In genomic region chr4:134397121-134397520, GRCm38 (mm10) we compare ENCODE assay signal across 8 mouse cellular contexts. TPM values are rescaled to one million over a fixed set of nuclear protein-coding genes. Genes with fewer than 3 reads are reported as not detected.
DNase-seq lines count a peak whose midpoint lies in the region; ATAC-seq lines count a peak whose summit lies in the region.

No protein-coding gene starts in this region.

- peak; percentile 89 for DNase-seq in 416B (ENCODE audit: low read depth)
- peak; percentile 83 for DNase-seq in adrenal gland, postnatal 14 days
- no peak for DNase-seq in forebrain, embryonic 11.5 days (ENCODE audit: low spot score)
- peak; percentile 54 for DNase-seq in heart, postnatal 25 days (ENCODE audit: low spot score)
- no peak for DNase-seq in limb, embryonic 10.5 days (ENCODE audit: low spot score)
- peak; percentile 47 for DNase-seq in urinary bladder, postnatal 25 days (ENCODE audit: low spot score)

- peak overlapping the region; percentile 20; the same call in 1 of the 2 replicates for H3K9ac ChIP-seq in forebrain, embryonic 11.5 days (ENCODE audit: low read length)

- no peak overlapping the region; the same call in 1 of the 2 replicates for H3K4me3 ChIP-seq in forebrain, embryonic 11.5 days (ENCODE audit: low read depth, low read length)
- peak overlapping the region; percentile 57 for H3K4me3 ChIP-seq in limb, embryonic 10.5 days

- no peak overlapping the region for H3K27ac ChIP-seq in forebrain, embryonic 11.5 days (ENCODE audit: low read depth, low read length)
- peak overlapping the region; percentile 71 for H3K27ac ChIP-seq in limb, embryonic 10.5 days

- H3K4me1 ChIP-seq in forebrain, embryonic 11.5 days (replicated peaks; ENCODE audit: control insufficient read depth, insufficient read depth, low read length): peaks cover 9% of the 10 kb centered on the region
- peaks cover 48% of the 10 kb centered on the region for H3K4me1 ChIP-seq in limb, embryonic 10.5 days

- no peaks in the 10 kb centered on the region for H3K9me3 ChIP-seq in forebrain, embryonic 11.5 days (ENCODE audit: control insufficient read depth, low read length)
- no peaks in the 10 kb centered on the region for H3K9me3 ChIP-seq in limb, embryonic 10.5 days (replicated peaks)

- H3K27me3 ChIP-seq in forebrain, embryonic 11.5 days (ENCODE audit: control insufficient read depth, insufficient read depth, low read length): no peaks in the 10 kb centered on the region
- no peaks in the 10 kb centered on the region for H3K27me3 ChIP-seq in limb, embryonic 10.5 days (ENCODE audit: low read depth, poor library complexity, severe bottlenecking)

- H3K36me3 ChIP-seq in forebrain, embryonic 11.5 days (ENCODE audit: control insufficient read depth, insufficient read depth, low read length): no peaks in the 10 kb centered on the region
- H3K36me3 ChIP-seq in limb, embryonic 10.5 days: no peaks in the 10 kb centered on the region

- WGBS in forebrain, embryonic 11.5 days: 38% methylated on average over 7 of the region's 7 CpGs
- WGBS in limb, embryonic 10.5 days: 53% methylated on average over 7 of the region's 7 CpGs

- ATAC-seq in forebrain, embryonic 11.5 days (replicated peaks; ENCODE audit: low FRiP score): no peak
- ATAC-seq in megakaryocyte progenitor cell, adult 5-6 weeks (replicated peaks; ENCODE audit: poor library complexity): peak; percentile 10
- ATAC-seq in CD4-positive, CD25-positive, alpha-beta regulatory T cell, adult 4 months: no peak

- intact Hi-C loops in heart, postnatal 25 days (cut with DNase I): loop anchor here (2.0 kb wide), 1 partner anchor 72 kb away; the partner anchor contains the start of gene Stmn1

- peak overlapping the region; percentile 83; the same call in 1 of the 2 replicates for H3K4me2 ChIP-seq in forebrain, embryonic 11.5 days (ENCODE audit: low read depth, low read length, severe bottlenecking)

RNA-seq across cellular contexts. Expression of gene Pafah2, which starts 1.0 kb away (rescaled TPM):
- 15.9 and 21.2 TPM in 2 replicates for total RNA-seq in adrenal gland, postnatal 14 days (2021)
- 7.2 and 8.8 TPM in 2 replicates for polyA plus RNA-seq in forebrain, embryonic 11.5 days (2014; fragmentation: Nextera tagmentation; extraction: Ambion mirVana)
- 1 to 10 TPM; 7.6 to 9.2 TPM for total RNA-seq in heart, postnatal 25 days (2021)
- polyA plus RNA-seq in limb, embryonic 10.5 days (2016; fragmentation: Nextera tagmentation; extraction: Ambion mirVana): 8.1 and 8.6 TPM in 2 replicates
- 14.0 and 21.2 TPM in 2 replicates for total RNA-seq in megakaryocyte progenitor cell, adult 5-6 weeks (2015)
- total RNA-seq in megakaryocyte progenitor cell, adult 5-6 weeks (2017): 14.5 and 16.2 TPM in 2 replicates
- 1 to 10 TPM in 1 of 2 experiments, under 1 TPM in 1; 0.30 to 2.4 TPM for polyA plus RNA-seq in CD4-positive, CD25-positive, alpha-beta regulatory T cell, adult 4 months (2017; shearing (Covaris generic))

RNA-seq across cellular contexts. Expression of gene Extl1, which starts 13.5 kb away (rescaled TPM):
- 0.96 and 1.7 TPM in 2 replicates for total RNA-seq in adrenal gland, postnatal 14 days (2021)
- polyA plus RNA-seq in forebrain, embryonic 11.5 days (2014; fragmentation: Nextera tagmentation; extraction: Ambion mirVana): 0.15 and 0.71 TPM in 2 replicates
- total RNA-seq in heart, postnatal 25 days (2021): 10 to 100 TPM; 18.0 to 19.4 TPM
- 0.44 and 0.75 TPM in 2 replicates for polyA plus RNA-seq in limb, embryonic 10.5 days (2016; fragmentation: Nextera tagmentation; extraction: Ambion mirVana)
- not detected in 2 replicates for total RNA-seq in megakaryocyte progenitor cell, adult 5-6 weeks (2015)
- total RNA-seq in megakaryocyte progenitor cell, adult 5-6 weeks (2017): not detected in 2 replicates
- polyA plus RNA-seq in CD4-positive, CD25-positive, alpha-beta regulatory T cell, adult 4 months (2017; shearing (Covaris generic)): 1 to 10 TPM; 2.2 to 2.3 TPM

RNA-seq across cellular contexts. Expression of gene Slc30a2, which starts 54.1 kb away (rescaled TPM):
- total RNA-seq in adrenal gland, postnatal 14 days (2021): 13.4 and 18.8 TPM in 2 replicates
- polyA plus RNA-seq in forebrain, embryonic 11.5 days (2014; fragmentation: Nextera tagmentation; extraction: Ambion mirVana): not detected in 2 replicates
- under 1 TPM; 0.31 to 0.36 TPM for total RNA-seq in heart, postnatal 25 days (2021)
- polyA plus RNA-seq in limb, embryonic 10.5 days (2016; fragmentation: Nextera tagmentation; extraction: Ambion mirVana): not detected in 2 replicates
- total RNA-seq in megakaryocyte progenitor cell, adult 5-6 weeks (2015): 0.07 and 0.15 TPM in 2 replicates
- not detected in 2 replicates for total RNA-seq in megakaryocyte progenitor cell, adult 5-6 weeks (2017)
- polyA plus RNA-seq in CD4-positive, CD25-positive, alpha-beta regulatory T cell, adult 4 months (2017; shearing (Covaris generic)): under 1 TPM; 0.19 TPM

Comparison
In these comparisons a context has a peak if more than half of its experiments do, and no peak if none do; other contexts are left out.
1. DNase-seq: peak in 416B (single experiment), adrenal gland, postnatal 14 days (single experiment), heart, postnatal 25 days (single experiment) and urinary bladder, postnatal 25 days (single experiment); none in forebrain, embryonic 11.5 days (single experiment) and limb, embryonic 10.5 days (single experiment).
2. RNA of gene Slc30a2, which starts 54.1 kb away (total RNA-seq): 13.4 to 18.8 TPM in adrenal gland, postnatal 14 days; 0.31 to 0.36 TPM in heart, postnatal 25 days and 0.07 to 0.15 TPM in megakaryocyte progenitor cell, adult 5-6 weeks; every median in the first group is over 10 times any median in the second.